Mouse (Mus musculus): ENCODE data around the gene Kcnn1.

The Kcnn1 gene

GRCm38 (mm10) chr8:70816679-70817078, 46.4 kb downstream of the Kcnn1 start:
- no peak for DNase-seq (ENCODE audit: low read depth, low spot score)

- no peak for DNase-seq (ENCODE audit: low read depth, low spot score)
These were observed 50.2 kb downstream of the Kcnn1 start for GRCm38 (mm10) chr8:70812885-70813284.

GRCm38 (mm10) chr8:70812055-70812454, 51.0 kb downstream of the Kcnn1 start:
- no peak for DNase-seq (ENCODE audit: low read depth, low spot score)

- DNase-seq (ENCODE audit: low read depth, low spot score): no peak
These were observed 51.9 kb downstream of the Kcnn1 start for GRCm38 (mm10) chr8:70810962-70811680.

- DNase-seq (ENCODE audit: low read depth, low spot score): no peak
These were observed 53.9 kb downstream of the Kcnn1 start for GRCm38 (mm10) chr8:70808955-70809701.

- no peak for DNase-seq (ENCODE audit: low read depth, low spot score)
These were observed 54.8 kb downstream of the Kcnn1 start, which contains the start of gene Il12rb1 for GRCm38 (mm10) chr8:70808239-70808638. Il12rb1 (plus strand) TSS chr8:70808449.

- DNase-seq (ENCODE audit: low read depth, low spot score): no peak
These were observed 55.8 kb downstream of the Kcnn1 start for GRCm38 (mm10) chr8:70807304-70807703.

GRCm38 (mm10) chr8:70806541-70806940, 56.5 kb downstream of the Kcnn1 start:
- no peak for DNase-seq (ENCODE audit: low read depth, low spot score)

- DNase-seq (ENCODE audit: low read depth, low spot score): peak; percentile 82
These were observed 58.4 kb downstream of the Kcnn1 start, which contains the start of gene Mast3 for GRCm38 (mm10) chr8:70804481-70805206. Mast3 (minus strand) TSS chr8:70805054.

GRCm38 (mm10) chr8:70803761-70804480, 59.1 kb downstream of the Kcnn1 start:
- DNase-seq (ENCODE audit: low read depth, low spot score): no peak

GRCm38 (mm10) chr8:70802786-70803510, 60.1 kb downstream of the Kcnn1 start:
- DNase-seq (ENCODE audit: low read depth, low spot score): no peak

- DNase-seq (ENCODE audit: low read depth, low spot score): no peak
These were observed 61.2 kb downstream of the Kcnn1 start for GRCm38 (mm10) chr8:70801830-70802229.

GRCm38 (mm10) chr8:70801156-70801555, 61.9 kb downstream of the Kcnn1 start:
- DNase-seq (ENCODE audit: low read depth, low spot score): no peak

- no peak for DNase-seq (ENCODE audit: low read depth, low spot score)
These were observed 62.4 kb downstream of the Kcnn1 start for GRCm38 (mm10) chr8:70800648-70801047.

- DNase-seq (ENCODE audit: low read depth, low spot score): no peak
These were observed 64.8 kb downstream of the Kcnn1 start for GRCm38 (mm10) chr8:70798281-70798680.

GRCm38 (mm10) chr8:70797081-70798070, 65.7 kb downstream of the Kcnn1 start:
- DNase-seq (ENCODE audit: low read depth, low spot score): peak; percentile 91

- DNase-seq (ENCODE audit: low read depth, low spot score): no peak
These were observed 66.5 kb downstream of the Kcnn1 start for GRCm38 (mm10) chr8:70796403-70797080.

- no peak for DNase-seq (ENCODE audit: low read depth, low spot score)
These were observed 67.7 kb downstream of the Kcnn1 start for GRCm38 (mm10) chr8:70795370-70795769.

GRCm38 (mm10) chr8:70794215-70794614, 68.8 kb downstream of the Kcnn1 start:
- DNase-seq (ENCODE audit: low read depth, low spot score): no peak
